Mouse (Mus musculus) lung, embryonic 15.5 days (tissue): ENCODE measurements around the gene Fbxo46. TPM values are rescaled to one million over a fixed set of nuclear protein-coding genes. Genes with fewer than 3 reads are reported as not detected.

Experiments
- ATAC-seq: fragments of 200-750 bp; cut with Nextera tagmentation; 2 replicates; pipeline ENCODE4 v1.8.0; 2017; ENCODE audit warnings: moderate number of reproducible peaks, borderline replicate concordance; ENCODE audit not compliant: low FRiP score, low TSS enrichment; ENCODE audit errors: extremely low read depth
- H3K27ac ChIP-seq: fragments of 300-500 bp; sonication (generic); 2 replicates; pipeline ENCODE4 v1.5.1; 2015; ENCODE audit warnings: moderate library complexity, mild to moderate bottlenecking, inconsistent platforms
- H3K27me3 ChIP-seq: fragments of 300-500 bp; sonication (generic); 2 replicates; pipeline ENCODE4 v1.6.1; 2015; ENCODE audit warnings: inconsistent platforms
- H3K36me3 ChIP-seq: fragments of 300-500 bp; sonication (generic); 2 replicates; pipeline ENCODE4 v1.6.1; 2015; ENCODE audit warnings: inconsistent platforms
- H3K4me1 ChIP-seq: fragments of 300-500 bp; sonication (generic); 2 replicates; pipeline ENCODE4 v1.6.1; 2015; ENCODE audit warnings: inconsistent platforms
- H3K4me2 ChIP-seq: fragments of 300-500 bp; sonication (generic); 2 replicates; pipeline ENCODE4 v1.6.1; 2015; ENCODE audit warnings: inconsistent platforms, mild to moderate bottlenecking, moderate library complexity
- H3K4me3 ChIP-seq: fragments of 300-500 bp; sonication (generic); 2 replicates; pipeline ENCODE4 v1.5.1; 2015; ENCODE audit warnings: mild to moderate bottlenecking, inconsistent platforms
- H3K9ac ChIP-seq: fragments of 300-500 bp; sonication (generic); 2 replicates; pipeline ENCODE4 v1.6.1; 2015; ENCODE audit warnings: inconsistent platforms
- H3K9me3 ChIP-seq: fragments of 300-500 bp; sonication (generic); 2 replicates; pipeline ENCODE4 v1.6.1; 2016; ENCODE audit warnings: inconsistent platforms
- WGBS: fragments of 180-500 bp; shearing (Covaris S2); methylation state at CpG from one replicate; pipeline ENCODE4 v1.1.7; 2015; 5-methylcytosine and 5-hydroxymethylcytosine counted together
- polyA plus RNA-seq: library from polyadenylated mRNA; unstranded; fragments of >200 nt; fragmentation: Nextera tagmentation; extraction: Ambion mirVana; gene quantifications from 2 replicates; pipeline ENCODE4 v1.2.1, GENCODE M21; 2015

Gene Fbxo46
- polyA plus RNA-seq, 1 experiment from 2014 or later, result 13.6 TPM

DNA sequence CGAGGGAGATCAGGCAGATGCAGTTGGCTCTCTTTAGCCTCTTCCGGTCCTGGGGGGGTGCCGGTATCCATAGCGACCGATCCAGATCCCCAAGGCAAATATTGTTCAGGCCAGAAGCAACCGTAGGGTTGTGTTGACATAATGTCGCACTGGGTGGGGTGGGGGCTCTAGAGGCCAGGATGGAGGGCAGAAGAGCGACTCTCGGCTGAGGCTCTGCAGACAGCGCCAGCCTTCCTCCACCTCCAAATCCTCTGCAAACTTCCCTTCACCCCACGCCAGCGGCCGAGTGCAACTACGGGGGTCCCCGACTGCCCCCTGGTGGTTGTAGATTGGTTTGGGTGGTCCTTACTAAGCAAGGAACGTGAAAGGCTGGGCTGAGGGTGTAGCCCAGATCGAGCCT is 53.2 kb downstream of the Fbxo46 start:
- no peaks in the 10 kb centered on the region for H3K36me3 ChIP-seq
- H3K9me3 ChIP-seq, result no peaks in the 10 kb centered on the region
- peak; percentile 59 for ATAC-seq

DNA sequence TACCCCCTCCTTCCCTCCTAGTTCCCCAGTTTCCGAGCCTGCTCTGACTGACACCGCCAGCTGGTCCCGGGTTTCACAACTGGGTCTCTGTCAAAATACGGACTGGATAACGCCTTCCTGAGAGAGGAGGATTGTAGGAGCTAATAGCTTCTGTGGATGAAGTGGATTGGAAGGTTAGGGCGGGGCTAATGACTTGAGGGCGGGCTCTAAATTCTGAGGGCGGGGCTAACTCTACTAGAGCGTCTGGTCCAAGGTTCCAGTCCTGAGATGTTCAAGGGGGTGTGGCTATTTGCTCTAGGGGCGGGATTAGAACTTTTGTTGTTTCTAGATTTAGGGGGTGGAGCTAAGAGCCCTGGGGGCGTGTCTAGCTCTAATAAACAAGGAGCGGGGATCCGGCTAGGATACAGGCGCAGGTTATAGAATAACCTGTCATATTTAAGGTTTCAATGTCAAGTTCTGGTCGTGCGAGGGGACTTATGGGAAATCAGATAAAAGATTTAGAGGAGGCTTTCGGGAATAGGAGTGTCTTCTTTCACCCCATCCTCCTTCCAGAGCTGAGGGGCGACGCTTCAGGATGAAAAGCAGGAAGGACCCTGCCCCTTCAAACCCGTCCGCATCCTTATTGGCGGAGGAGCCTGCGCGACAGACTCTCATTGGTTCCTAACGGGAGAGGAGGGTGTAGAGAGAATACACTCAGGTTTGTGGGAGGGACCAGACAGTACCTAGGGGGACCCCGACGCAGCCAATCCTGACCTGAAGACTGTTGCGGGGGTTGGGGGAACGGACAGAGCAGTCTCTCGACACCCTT is 56.3 kb downstream of the Fbxo46 start, which contains the start of gene Eml2:
TSS of gene Eml2 (plus strand) at position 714 of the 808 bp plus-strand sequence.
- peaks cover 43% of the 10 kb centered on the region for H3K4me1 ChIP-seq
- no peak; the same call in 1 of the 2 replicates for ATAC-seq
- no peak within 1 kb of the TSS for H3K4me3 ChIP-seq
- H3K9me3 ChIP-seq, result no peaks in the 10 kb centered on the region
- H3K4me2 ChIP-seq, result peak within 1 kb of the TSS; percentile 14; the same call in 1 of the 2 replicates
- no peaks in the 10 kb centered on the region for H3K36me3 ChIP-seq
- peaks cover 68% of the 10 kb centered on the region for H3K27me3 ChIP-seq
- WGBS, result under 1% methylated on average over 30 of the region's 30 CpGs
- H3K27ac ChIP-seq, result no peak within 1 kb of the TSS
- H3K9ac ChIP-seq, result no peak within 1 kb of the TSS

More for the DNA sequence above, 53.2 kb downstream of the Fbxo46 start:
- peak overlapping the region; percentile 56 for H3K4me2 ChIP-seq
- peak overlapping the region; percentile 29 for H3K4me3 ChIP-seq
- H3K9ac ChIP-seq, result no peak overlapping the region
- H3K27me3 ChIP-seq, result peaks cover 38% of the 10 kb centered on the region
- H3K27ac ChIP-seq, result 0 out of 2 replicates have a peak overlapping the region, but pooled peaks have one; percentile 8
- peaks cover 24% of the 10 kb centered on the region for H3K4me1 ChIP-seq
- 3% methylated on average over 17 of the region's 17 CpGs for WGBS

DNA sequence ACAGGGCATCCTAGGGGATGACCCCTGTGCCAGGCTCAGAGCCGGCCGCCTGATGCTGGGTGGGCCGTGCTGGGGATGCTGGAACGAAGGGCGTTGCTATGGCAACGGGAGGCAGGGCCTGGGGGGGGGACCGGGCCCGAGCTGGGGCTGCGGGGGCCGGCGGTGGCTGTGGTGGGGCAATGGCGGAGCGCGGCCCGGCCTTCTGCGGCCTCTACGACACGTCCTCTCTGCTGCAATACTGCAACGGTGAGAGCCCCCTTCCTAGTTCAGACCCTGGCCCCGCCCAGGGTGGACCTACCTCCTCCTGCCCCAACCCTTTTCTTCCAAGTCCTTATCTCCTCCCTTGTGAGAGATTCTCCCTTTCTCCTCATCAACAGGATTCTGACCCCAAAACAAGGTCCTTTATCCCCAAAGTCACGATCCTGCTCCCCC is 56.9 kb downstream of the Fbxo46 start:
- Histone ChIP-seq H3K36me3 (no peaks in the 10 kb centered on the region), H3K27me3 (peaks cover 68% of the 10 kb centered on the region), H3K4me3 (no peak overlapping the region), H3K9me3 (no peaks in the 10 kb centered on the region), H3K9ac (no peak overlapping the region), H3K4me1 (peaks cover 47% of the 10 kb centered on the region), H3K4me2 (peak overlapping the region; percentile 14; the same call in 1 of the 2 replicates), H3K27ac (no peak overlapping the region)
- no peak for ATAC-seq
- 3% methylated on average over 21 of the region's 21 CpGs for WGBS

DNA sequence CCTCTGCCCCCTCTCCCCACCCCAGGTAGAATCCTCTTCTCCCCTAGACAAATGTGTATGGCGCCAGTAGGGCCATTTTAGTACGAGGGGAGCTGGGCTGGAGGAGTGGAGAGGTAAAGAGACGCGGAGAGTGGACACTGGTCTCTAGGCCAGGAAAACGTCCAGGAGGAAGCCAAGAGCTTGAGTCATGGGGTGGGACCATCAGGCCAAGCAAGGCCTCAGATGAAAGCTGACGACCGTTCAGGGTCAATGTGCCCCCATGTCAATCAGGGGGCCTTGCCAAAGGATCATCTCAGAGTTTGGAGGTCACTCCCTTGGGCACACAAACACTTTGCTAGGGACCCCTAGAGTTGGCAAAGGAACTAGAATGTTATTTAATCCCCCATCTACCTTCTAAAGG is 57.6 kb downstream of the Fbxo46 start:
- no peak overlapping the region for H3K4me2 ChIP-seq
- H3K36me3 ChIP-seq, result no peaks in the 10 kb centered on the region
- no peak overlapping the region for H3K9ac ChIP-seq
- no peak for ATAC-seq
- no peak overlapping the region for H3K27ac ChIP-seq
- no peak overlapping the region for H3K4me3 ChIP-seq
- 69% methylated on average over 7 of the region's 7 CpGs for WGBS
- H3K9me3 ChIP-seq, result no peaks in the 10 kb centered on the region
- H3K27me3 ChIP-seq, result peaks cover 68% of the 10 kb centered on the region
- peaks cover 49% of the 10 kb centered on the region for H3K4me1 ChIP-seq

DNA sequence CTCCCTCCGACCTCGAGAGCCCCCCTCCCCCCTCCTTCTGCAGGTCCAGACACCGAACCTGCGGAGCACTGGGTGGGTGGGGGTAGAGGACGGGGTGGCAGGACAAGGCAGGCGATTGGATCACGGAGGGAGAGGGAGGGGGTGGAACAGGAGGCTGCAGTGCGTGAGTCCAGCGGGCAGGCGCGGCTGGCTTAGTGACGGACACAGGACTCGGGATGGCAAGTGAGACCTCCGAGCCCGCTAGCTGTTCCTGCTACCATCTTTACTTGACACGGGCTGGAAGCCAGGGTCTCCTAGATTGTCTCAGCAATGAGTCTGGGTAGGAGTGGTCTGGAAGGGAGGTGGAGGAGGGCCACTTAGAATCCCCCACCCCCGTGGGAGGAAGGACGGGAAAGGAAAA is 58.4 kb downstream of the Fbxo46 start:
- Histone ChIP-seq H3K27ac (no peak overlapping the region), H3K36me3 (no peaks in the 10 kb centered on the region), H3K27me3 (peaks cover 68% of the 10 kb centered on the region), H3K4me1 (peaks cover 44% of the 10 kb centered on the region), H3K9me3 (no peaks in the 10 kb centered on the region), H3K9ac (no peak overlapping the region), H3K4me3 (no peak overlapping the region), H3K4me2 (0 out of 2 replicates have a peak overlapping the region, but pooled peaks have one; percentile 50)
- ATAC-seq, result no peak
- WGBS, result 7% methylated on average over 18 of the region's 18 CpGs

DNA sequence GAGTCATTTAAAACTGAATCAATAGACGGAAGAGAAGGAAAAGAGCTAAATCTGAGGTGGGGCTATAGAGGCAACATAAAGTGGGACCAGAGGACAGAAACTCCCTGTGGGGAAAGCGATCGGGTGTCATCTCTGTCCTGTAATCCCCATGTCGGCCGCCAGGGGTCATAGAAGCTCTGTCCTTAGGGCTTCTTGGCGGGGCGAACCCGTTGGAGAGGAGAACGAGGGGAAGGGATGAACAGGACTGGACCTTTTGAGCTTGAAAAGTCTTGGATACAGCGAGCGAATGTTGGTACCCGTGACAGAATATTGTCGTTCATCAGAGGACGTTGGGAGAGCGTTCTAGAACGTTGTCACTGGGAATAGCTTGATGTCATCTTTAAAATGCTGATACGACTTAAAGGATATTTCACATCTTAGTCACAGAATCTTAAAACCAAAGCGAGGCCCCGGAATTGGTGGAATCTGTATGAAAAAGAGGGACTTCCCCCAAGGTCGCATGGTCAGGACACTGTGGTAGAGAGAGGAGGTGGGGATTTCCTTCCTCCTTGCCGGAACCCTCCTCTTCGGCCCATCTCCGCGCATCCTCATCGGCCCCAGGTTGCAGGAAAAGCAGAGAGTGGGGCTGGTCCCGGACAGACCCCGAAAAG is 58.9 kb downstream of the Fbxo46 start:
- Histone ChIP-seq H3K4me2 (peak overlapping the region; percentile 50), H3K27ac (no peak overlapping the region), H3K4me3 (peak overlapping the region; percentile 19), H3K36me3 (no peaks in the 10 kb centered on the region), H3K9me3 (no peaks in the 10 kb centered on the region), H3K27me3 (peaks cover 66% of the 10 kb centered on the region), H3K4me1 (peaks cover 39% of the 10 kb centered on the region), H3K9ac (no peak overlapping the region)
- 7% methylated on average over 27 of the region's 27 CpGs for WGBS
- ATAC-seq, result no peak

DNA sequence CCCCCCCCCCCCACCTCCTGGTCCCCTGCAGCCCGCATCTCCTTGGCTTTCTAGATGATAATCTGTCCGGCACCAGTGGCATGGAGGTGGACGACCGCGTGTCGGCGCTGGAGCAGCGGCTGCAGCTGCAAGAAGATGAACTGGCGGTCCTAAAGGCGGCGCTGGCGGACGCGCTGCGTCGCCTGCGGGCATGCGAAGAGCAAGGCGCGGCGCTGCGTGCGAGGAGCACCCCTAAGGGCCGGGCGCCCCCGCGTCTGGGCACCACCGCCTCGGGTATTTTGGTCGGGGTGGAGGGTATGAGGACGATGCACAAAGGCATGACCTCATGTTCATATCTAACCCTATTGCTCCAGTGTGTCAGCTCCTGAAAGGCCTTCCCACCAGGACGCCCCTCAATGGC is 59.5 kb downstream of the Fbxo46 start:
- Histone ChIP-seq H3K27me3 (peaks cover 63% of the 10 kb centered on the region), H3K4me2 (peak overlapping the region; percentile 50), H3K9ac (no peak overlapping the region), H3K9me3 (no peaks in the 10 kb centered on the region), H3K4me1 (peaks cover 39% of the 10 kb centered on the region), H3K27ac (no peak overlapping the region), H3K4me3 (peak overlapping the region; percentile 19), H3K36me3 (no peaks in the 10 kb centered on the region)
- ATAC-seq, result 0 out of 2 replicates have a peak, but pooled peaks have one; percentile 15
- under 1% methylated on average over 25 of the region's 32 CpGs for WGBS

DNA sequence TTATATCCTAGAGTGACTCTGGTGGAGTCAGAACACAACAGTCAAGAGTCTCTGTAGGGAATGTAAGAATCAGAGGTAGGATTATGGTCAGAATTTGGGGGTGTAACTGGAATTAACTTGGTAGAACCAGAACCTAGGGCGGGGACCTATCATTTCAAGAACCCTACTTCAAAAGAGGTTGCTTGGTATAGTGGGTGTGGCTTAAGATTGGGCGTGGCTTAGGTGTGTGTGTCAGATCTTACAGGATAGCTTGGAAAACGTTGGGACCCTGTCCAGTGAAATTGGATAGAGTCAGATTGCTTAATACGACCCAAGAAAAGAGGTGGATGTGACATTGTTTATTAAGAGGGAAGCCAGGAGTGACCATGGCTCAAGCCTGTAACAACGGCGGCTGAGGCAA is 60.3 kb downstream of the Fbxo46 start:
- Histone ChIP-seq H3K4me2 (peak overlapping the region; percentile 50; the same call in 1 of the 2 replicates), H3K9me3 (no peaks in the 10 kb centered on the region), H3K36me3 (no peaks in the 10 kb centered on the region), H3K27ac (no peak overlapping the region), H3K4me1 (peaks cover 44% of the 10 kb centered on the region), H3K9ac (no peak overlapping the region), H3K27me3 (peaks cover 58% of the 10 kb centered on the region), H3K4me3 (no peak overlapping the region)
- ATAC-seq, result no peak
- WGBS, result 33% methylated on average over 6 of the region's 6 CpGs

DNA sequence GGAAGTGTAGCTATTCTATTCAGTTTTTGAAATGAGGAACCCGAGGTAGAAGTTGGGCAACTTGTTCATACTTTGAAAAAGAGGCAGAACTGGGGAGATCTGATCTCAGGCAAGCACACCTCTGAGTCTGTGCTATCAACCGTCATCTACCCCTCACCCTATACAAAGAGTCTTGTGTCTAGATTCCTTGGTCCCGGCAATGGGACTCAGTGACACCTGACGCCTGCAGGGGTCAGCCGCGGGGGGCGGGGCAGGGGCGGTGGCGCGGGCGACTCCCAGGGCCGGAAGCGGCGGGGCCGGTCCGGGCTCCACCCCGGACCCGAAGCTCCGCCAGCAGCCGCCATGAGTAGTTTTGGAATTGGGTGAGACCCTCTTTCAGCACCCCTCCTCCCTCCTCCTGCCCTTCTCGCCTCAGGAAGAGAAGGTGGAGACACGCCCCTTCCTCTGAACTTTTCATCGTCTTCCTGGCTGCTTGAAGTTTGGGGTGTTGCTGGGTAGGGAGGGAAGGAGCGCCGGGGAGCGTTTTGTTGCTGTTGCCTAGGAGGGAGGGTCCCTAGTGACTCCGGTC is 61.3 kb downstream of the Fbxo46 start:
- WGBS, result 1% methylated on average over 27 of the region's 27 CpGs
- no peak overlapping the region for H3K27ac ChIP-seq
- H3K4me1 ChIP-seq, result peaks cover 44% of the 10 kb centered on the region
- ATAC-seq, result peak; percentile 27
- H3K36me3 ChIP-seq, result peaks cover 1% of the 10 kb centered on the region
- H3K9ac ChIP-seq, result peak overlapping the region; percentile 67
- H3K9me3 ChIP-seq, result no peaks in the 10 kb centered on the region
- H3K4me2 ChIP-seq, result peak overlapping the region; percentile 82
- peak overlapping the region; percentile 57 for H3K4me3 ChIP-seq
- H3K27me3 ChIP-seq, result peaks cover 49% of the 10 kb centered on the region

DNA sequence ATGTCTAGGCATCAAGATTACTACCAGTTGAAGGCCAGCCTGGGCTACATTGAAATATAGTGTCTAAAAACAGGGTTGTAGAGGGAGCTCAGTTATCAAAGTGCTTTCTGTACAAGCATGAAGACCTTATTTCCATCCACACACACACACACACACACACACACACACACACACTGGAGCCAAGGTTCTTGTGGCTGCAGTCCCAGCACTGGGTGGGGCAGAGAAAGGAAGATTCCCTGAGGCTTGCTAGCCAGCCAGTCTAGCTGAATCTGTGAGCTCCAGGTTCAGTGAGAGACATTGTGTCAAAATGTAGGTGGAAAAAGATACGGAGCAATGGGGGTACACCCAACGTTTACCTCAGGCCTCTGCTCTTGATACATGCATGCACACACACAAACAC is 64.6 kb downstream of the Fbxo46 start:
- peaks cover 29% of the 10 kb centered on the region for H3K4me1 ChIP-seq
- 80% methylated on average over 2 of the region's 2 CpGs for WGBS
- peaks cover 16% of the 10 kb centered on the region for H3K27me3 ChIP-seq
- H3K36me3 ChIP-seq, result peaks cover 6% of the 10 kb centered on the region
- H3K4me3 ChIP-seq, result no peak overlapping the region
- no peak overlapping the region for H3K4me2 ChIP-seq
- no peaks in the 10 kb centered on the region for H3K9me3 ChIP-seq
- no peak overlapping the region for H3K27ac ChIP-seq
- no peak overlapping the region for H3K9ac ChIP-seq
- ATAC-seq, result no peak

DNA sequence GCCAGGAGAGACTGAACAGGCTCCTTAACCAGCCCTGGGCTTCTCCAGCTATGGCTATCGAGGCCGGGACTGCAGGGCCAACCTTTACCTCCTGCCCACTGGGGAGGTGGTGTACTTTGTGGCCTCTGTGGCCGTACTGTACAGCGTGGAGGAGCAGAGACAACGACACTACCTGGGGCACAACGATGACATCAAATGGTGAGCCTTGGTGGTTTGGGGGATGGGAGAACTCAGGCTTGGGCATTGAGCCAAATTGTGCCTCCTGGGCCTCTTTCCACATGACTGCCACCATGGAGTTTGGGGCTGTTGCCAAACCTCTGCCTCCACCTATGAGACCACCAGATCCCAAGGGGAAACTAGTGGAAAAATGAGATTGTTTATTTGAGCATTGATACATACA is 65.1 kb downstream of the Fbxo46 start:
- Histone ChIP-seq H3K4me2 (no peak overlapping the region), H3K4me3 (no peak overlapping the region), H3K27me3 (peaks cover 11% of the 10 kb centered on the region), H3K27ac (no peak overlapping the region), H3K36me3 (peaks cover 6% of the 10 kb centered on the region), H3K9ac (no peak overlapping the region), H3K4me1 (peaks cover 25% of the 10 kb centered on the region), H3K9me3 (no peaks in the 10 kb centered on the region)
- ATAC-seq, result no peak
- WGBS, result 64% methylated on average over 6 of the region's 6 CpGs
